Mouse (Mus musculus): Measurements from ENCODE around the gene Rnd1. TPM values are rescaled to one million over a fixed set of nuclear protein-coding genes. Genes with fewer than 3 reads are reported as not detected.

Gene Rnd1
- polyA plus RNA-seq, 1 experiment from 2014 or later: 7.3 TPM

DNA sequence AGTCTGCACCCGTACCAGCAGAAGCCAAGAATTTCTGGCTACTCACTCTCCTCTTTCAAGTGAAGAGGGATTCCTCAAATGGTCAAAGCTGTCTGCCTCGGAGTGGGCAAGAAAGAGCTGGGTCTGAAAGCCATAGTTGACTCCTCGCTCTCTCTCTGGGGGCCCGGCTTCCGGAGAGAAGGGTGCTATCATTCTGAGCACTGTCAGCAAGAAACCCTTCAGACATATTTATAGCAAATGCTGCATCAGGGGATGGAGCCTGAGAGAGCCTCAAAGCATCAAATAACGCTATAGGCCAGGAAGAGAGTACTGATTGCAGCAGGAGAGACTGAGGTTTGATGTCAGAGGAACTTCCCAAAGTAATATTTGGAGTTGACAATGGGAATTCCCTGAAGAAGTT lies 47.8 kb downstream of the Rnd1 start:
- Histone ChIP-seq H3K9ac (replicated peaks; ENCODE audit: low read depth, low read length) (no peak overlapping the region), H3K4me3 (ENCODE audit: low read depth, low read length) (no peak overlapping the region), H3K27me3 (ENCODE audit: control insufficient read depth, insufficient read depth, low read length) (no peaks in the 10 kb centered on the region), H3K4me1 (ENCODE audit: control insufficient read depth, insufficient read depth, low read length) (peaks cover 23% of the 10 kb centered on the region; the same call in 1 of the 2 replicates), H3K9me3 (ENCODE audit: control insufficient read depth, low read length) (no peaks in the 10 kb centered on the region), H3K36me3 (ENCODE audit: control insufficient read depth, insufficient read depth, low read length) (no peaks in the 10 kb centered on the region), H3K4me2 (ENCODE audit: low read depth, low read length) (no peak overlapping the region), H3K27ac (ENCODE audit: low read depth, low read length) (no peak overlapping the region)
- ATAC-seq (ENCODE audit: low read depth): no peak
- 42% methylated on average over 6 of the region's 6 CpGs for WGBS

DNA sequence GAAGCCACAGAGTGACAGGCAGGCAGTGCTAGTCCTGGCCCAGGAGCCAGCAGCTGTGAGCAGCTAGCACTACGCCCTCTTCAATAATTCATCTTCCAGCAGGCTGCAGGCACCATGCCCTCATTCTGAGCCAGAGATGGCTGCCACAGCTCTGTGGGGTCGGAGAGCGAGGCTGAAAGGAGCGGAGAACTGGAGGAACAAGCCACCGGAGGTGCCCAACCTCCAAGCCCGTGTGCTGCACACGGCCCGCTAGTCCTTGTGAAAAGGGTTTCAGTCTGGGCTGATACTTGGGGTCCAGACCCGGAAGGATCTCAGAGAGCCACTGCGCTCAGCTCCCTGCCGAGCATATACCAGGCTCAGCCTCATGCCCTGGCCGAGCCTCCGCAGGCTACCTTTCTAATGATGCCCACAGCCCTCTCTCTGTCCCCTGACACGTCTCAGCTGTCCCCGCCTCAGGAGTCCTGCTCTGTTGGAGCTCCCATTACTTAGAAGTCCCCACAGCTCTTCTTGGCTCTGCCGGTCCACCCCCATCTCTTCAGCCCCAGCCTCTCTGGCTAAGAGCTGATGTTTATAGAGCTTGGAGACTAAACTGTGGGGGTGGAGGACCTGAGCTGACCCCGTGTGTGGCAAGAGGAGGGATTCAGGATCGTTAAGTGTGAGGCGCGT lies 48.5 kb downstream of the Rnd1 start:
- Histone ChIP-seq H3K27ac (ENCODE audit: low read depth, low read length) (peak overlapping the region; percentile 49; the same call in 1 of the 2 replicates), H3K9me3 (ENCODE audit: control insufficient read depth, low read length) (no peaks in the 10 kb centered on the region), H3K4me1 (ENCODE audit: control insufficient read depth, insufficient read depth, low read length) (peaks cover 23% of the 10 kb centered on the region; the same call in 1 of the 2 replicates), H3K27me3 (ENCODE audit: control insufficient read depth, insufficient read depth, low read length) (no peaks in the 10 kb centered on the region), H3K36me3 (ENCODE audit: control insufficient read depth, insufficient read depth, low read length) (no peaks in the 10 kb centered on the region), H3K4me2 (ENCODE audit: low read depth, low read length) (peak overlapping the region; percentile 32; the same call in 1 of the 2 replicates), H3K4me3 (ENCODE audit: low read depth, low read length) (no peak overlapping the region), H3K9ac (replicated peaks; ENCODE audit: low read depth, low read length) (peak overlapping the region; percentile 48)
- 3% methylated on average over 20 of the region's 20 CpGs for WGBS
- peak; percentile 48; the same call in 1 of the 2 replicates for ATAC-seq (ENCODE audit: low read depth)

DNA sequence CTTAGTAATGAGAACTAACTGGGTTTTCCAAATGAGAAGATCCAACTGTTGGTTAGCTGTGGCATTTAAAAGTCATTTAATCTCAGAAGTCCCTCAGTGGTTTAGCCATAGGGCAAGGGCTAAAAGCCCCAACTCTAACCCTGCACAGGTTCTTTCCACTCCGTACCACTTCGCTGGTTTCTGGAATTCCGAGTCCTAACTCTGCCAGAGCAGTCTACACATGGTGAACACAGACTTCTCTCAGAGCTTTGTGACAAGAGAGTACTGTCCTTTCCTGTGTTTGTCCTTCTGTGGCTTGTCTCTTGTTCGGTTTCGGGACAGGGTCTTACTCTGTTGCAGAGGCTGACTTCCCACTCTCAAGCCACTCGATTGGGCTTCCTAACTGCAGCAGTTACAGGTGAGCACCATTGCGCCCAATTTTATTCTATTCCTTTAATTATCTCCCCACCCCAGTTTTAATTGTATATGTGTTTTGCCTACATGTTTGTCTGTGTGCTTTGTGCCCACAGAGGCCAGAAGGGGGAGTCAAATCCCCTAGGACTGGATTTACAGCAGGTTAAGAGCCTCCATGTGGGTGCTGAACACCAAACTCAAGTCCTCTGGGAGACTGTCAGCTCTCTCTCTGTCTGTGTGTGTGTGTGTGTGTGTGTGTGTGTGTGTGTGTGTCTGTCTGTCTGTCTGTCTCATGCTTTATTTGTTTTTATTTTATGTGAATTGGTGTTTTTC lies 50.6 kb downstream of the Rnd1 start:
- H3K4me1 ChIP-seq (ENCODE audit: control insufficient read depth, insufficient read depth, low read length): peaks cover 10% of the 10 kb centered on the region; the same call in 1 of the 2 replicates
- no peaks in the 10 kb centered on the region for H3K27me3 ChIP-seq (ENCODE audit: control insufficient read depth, insufficient read depth, low read length)
- no peak overlapping the region for H3K4me3 ChIP-seq (ENCODE audit: low read depth, low read length)
- no peak overlapping the region for H3K27ac ChIP-seq (ENCODE audit: low read depth, low read length)
- H3K9ac ChIP-seq (replicated peaks; ENCODE audit: low read depth, low read length): no peak overlapping the region
- H3K9me3 ChIP-seq (ENCODE audit: control insufficient read depth, low read length): no peaks in the 10 kb centered on the region
- 80% methylated on average over 7 of the region's 7 CpGs for WGBS
- no peak for ATAC-seq (ENCODE audit: low read depth)
- H3K36me3 ChIP-seq (ENCODE audit: control insufficient read depth, insufficient read depth, low read length): no peaks in the 10 kb centered on the region
- H3K4me2 ChIP-seq (ENCODE audit: low read depth, low read length): no peak overlapping the region

DNA sequence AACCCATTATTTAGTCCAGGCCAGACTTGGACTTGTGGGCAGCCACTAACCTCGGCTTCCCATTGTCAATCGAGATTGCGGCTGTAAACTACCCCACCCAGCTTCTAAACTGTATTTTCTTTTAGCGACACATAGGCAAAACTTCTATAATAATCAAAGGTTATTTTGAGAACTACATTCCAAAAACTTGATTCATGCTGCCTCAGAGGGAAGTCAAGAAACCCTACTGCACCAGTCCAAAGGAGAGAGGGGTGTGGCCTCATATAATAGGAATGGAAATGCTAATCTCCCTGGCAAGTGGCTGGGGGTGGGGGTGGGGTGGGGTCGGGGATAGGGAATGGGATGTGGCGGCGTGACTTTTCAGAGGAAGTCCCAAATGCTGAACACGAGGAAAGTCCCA lies 51.2 kb downstream of the Rnd1 start:
- no peaks in the 10 kb centered on the region for H3K9me3 ChIP-seq (ENCODE audit: control insufficient read depth, low read length)
- H3K4me1 ChIP-seq (ENCODE audit: control insufficient read depth, insufficient read depth, low read length): peaks cover 10% of the 10 kb centered on the region; the same call in 1 of the 2 replicates
- H3K4me3 ChIP-seq (ENCODE audit: low read depth, low read length): no peak overlapping the region
- H3K4me2 ChIP-seq (ENCODE audit: low read depth, low read length): no peak overlapping the region
- 12% methylated on average over 8 of the region's 8 CpGs for WGBS
- H3K36me3 ChIP-seq (ENCODE audit: control insufficient read depth, insufficient read depth, low read length): no peaks in the 10 kb centered on the region
- H3K27me3 ChIP-seq (ENCODE audit: control insufficient read depth, insufficient read depth, low read length): no peaks in the 10 kb centered on the region
- H3K9ac ChIP-seq (replicated peaks; ENCODE audit: low read depth, low read length): no peak overlapping the region
- no peak for ATAC-seq (ENCODE audit: low read depth)
- no peak overlapping the region for H3K27ac ChIP-seq (ENCODE audit: low read depth, low read length)

DNA sequence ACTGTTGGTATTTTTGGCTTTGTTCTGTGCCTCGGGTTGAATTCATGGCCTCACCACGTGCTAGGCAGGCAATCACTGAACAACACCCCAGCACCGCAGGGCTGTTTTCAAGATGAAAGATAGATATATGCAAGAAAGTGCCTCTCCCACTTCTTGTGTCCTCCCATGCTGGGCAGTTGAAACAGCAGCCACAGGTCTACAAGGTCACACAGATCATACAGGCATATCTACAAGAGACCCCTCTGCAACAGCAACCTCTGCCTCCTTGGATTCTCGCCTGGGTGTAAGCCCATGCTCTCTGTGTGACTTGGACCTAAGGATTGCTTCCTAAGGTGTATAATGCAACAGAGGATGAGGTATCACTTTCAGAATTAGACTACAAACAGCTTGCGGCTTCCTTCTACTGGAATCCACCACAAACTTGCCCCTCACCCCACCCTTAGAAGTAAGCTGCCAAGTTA lies 53.9 kb downstream of the Rnd1 start:
- no peak for ATAC-seq (ENCODE audit: low read depth)
- Histone ChIP-seq H3K9ac (replicated peaks; ENCODE audit: low read depth, low read length) (no peak overlapping the region), H3K36me3 (ENCODE audit: control insufficient read depth, insufficient read depth, low read length) (no peaks in the 10 kb centered on the region), H3K9me3 (ENCODE audit: control insufficient read depth, low read length) (no peaks in the 10 kb centered on the region), H3K27ac (ENCODE audit: low read depth, low read length) (no peak overlapping the region), H3K4me1 (ENCODE audit: control insufficient read depth, insufficient read depth, low read length) (peaks cover 4% of the 10 kb centered on the region; the same call in 1 of the 2 replicates), H3K4me3 (ENCODE audit: low read depth, low read length) (no peak overlapping the region), H3K4me2 (ENCODE audit: low read depth, low read length) (no peak overlapping the region), H3K27me3 (ENCODE audit: control insufficient read depth, insufficient read depth, low read length) (no peaks in the 10 kb centered on the region)
- WGBS: 56% methylated on average over 5 of the region's 5 CpGs

DNA sequence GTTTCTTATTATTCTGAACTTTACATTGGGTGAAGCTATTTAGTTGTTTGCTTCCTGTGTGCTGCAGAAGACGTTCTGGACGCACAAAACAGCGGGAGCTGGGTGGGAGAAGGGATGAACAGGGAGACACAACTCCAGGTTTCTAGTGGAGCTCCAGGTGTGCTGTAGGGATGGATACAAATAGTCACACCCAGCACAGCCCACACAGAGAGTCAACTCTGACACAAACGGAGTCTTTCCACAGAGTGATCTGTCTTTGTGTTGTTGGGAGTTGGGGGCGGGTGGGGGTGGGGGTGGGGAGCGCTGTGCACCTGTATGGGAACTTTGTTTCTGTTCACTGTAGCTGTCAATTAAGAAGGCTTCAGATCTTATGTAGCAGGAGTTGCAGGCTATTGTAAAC lies 54.5 kb downstream of the Rnd1 start:
- H3K36me3 ChIP-seq (ENCODE audit: control insufficient read depth, insufficient read depth, low read length): no peaks in the 10 kb centered on the region
- no peak overlapping the region for H3K4me3 ChIP-seq (ENCODE audit: low read depth, low read length)
- WGBS: 24% methylated on average over 6 of the region's 6 CpGs
- no peaks in the 10 kb centered on the region for H3K4me1 ChIP-seq (ENCODE audit: control insufficient read depth, insufficient read depth, low read length)
- no peak overlapping the region for H3K4me2 ChIP-seq (ENCODE audit: low read depth, low read length)
- no peak overlapping the region for H3K9ac ChIP-seq (replicated peaks; ENCODE audit: low read depth, low read length)
- no peaks in the 10 kb centered on the region for H3K9me3 ChIP-seq (ENCODE audit: control insufficient read depth, low read length)
- no peak for ATAC-seq (ENCODE audit: low read depth)
- no peaks in the 10 kb centered on the region for H3K27me3 ChIP-seq (ENCODE audit: control insufficient read depth, insufficient read depth, low read length)
- no peak overlapping the region for H3K27ac ChIP-seq (ENCODE audit: low read depth, low read length)

DNA sequence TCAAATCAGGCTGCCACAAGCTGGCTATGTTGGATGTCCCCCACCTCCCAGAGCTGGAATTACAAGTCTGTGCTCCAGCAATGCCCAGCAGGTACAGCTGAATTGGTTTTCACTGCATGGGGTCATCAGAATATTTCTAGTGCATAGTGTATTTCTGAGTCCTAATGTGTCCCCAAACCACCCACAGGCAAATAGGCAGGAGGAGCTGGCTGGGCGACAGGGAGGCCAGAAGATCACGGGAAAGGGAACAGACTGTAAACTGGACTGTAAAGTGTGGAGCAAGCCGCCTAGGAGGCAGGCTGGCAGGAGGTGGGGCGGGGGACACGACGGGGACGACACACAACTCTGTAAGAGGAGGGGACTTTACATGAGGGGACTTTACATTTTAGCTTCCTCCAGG lies 55.1 kb downstream of the Rnd1 start:
- WGBS: 5% methylated on average over 7 of the region's 7 CpGs
- Histone ChIP-seq H3K4me1 (ENCODE audit: control insufficient read depth, insufficient read depth, low read length) (no peaks in the 10 kb centered on the region), H3K9ac (replicated peaks; ENCODE audit: low read depth, low read length) (no peak overlapping the region), H3K9me3 (ENCODE audit: control insufficient read depth, low read length) (no peaks in the 10 kb centered on the region), H3K27ac (ENCODE audit: low read depth, low read length) (no peak overlapping the region), H3K27me3 (ENCODE audit: control insufficient read depth, insufficient read depth, low read length) (no peaks in the 10 kb centered on the region), H3K4me3 (ENCODE audit: low read depth, low read length) (no peak overlapping the region), H3K36me3 (ENCODE audit: control insufficient read depth, insufficient read depth, low read length) (no peaks in the 10 kb centered on the region), H3K4me2 (ENCODE audit: low read depth, low read length) (no peak overlapping the region)
- no peak for ATAC-seq (ENCODE audit: low read depth)

DNA sequence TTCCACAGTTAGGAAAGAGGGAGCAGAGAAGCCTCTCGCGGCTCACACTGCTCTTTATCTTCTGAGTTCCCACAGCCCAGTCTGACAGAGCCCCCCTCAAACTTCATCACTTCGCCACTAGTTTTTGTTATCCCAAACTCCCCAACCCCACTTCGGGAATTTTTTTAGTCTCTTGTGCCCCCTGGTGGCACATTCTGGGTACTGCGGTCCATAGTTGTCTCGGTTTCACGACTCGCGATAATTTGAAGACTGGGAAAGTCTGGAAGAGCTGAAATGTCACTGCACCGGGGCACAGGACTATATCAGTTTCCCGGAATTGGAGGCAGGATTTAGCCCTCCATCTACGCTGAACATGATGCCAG lies 60.1 kb downstream of the Rnd1 start:
- Histone ChIP-seq H3K9me3 (ENCODE audit: control insufficient read depth, low read length) (no peaks in the 10 kb centered on the region), H3K27ac (ENCODE audit: low read depth, low read length) (no peak overlapping the region), H3K4me2 (ENCODE audit: low read depth, low read length) (no peak overlapping the region), H3K4me1 (ENCODE audit: control insufficient read depth, insufficient read depth, low read length) (0 out of 2 replicates have a peak, but pooled peaks cover 5% of the 10 kb centered on the region), H3K9ac (replicated peaks; ENCODE audit: low read depth, low read length) (no peak overlapping the region), H3K4me3 (ENCODE audit: low read depth, low read length) (no peak overlapping the region), H3K27me3 (ENCODE audit: control insufficient read depth, insufficient read depth, low read length) (no peaks in the 10 kb centered on the region), H3K36me3 (ENCODE audit: control insufficient read depth, insufficient read depth, low read length) (no peaks in the 10 kb centered on the region)
- WGBS: 2% methylated on average over 12 of the region's 12 CpGs
- ATAC-seq (ENCODE audit: low read depth): no peak
